Mouse (Mus musculus): ENCODE results near the gene Topbp1. TPM values are rescaled to one million over a fixed set of nuclear protein-coding genes. Genes with fewer than 3 reads are reported as not detected.

The Topbp1 gene
- polyA plus RNA-seq, 1 experiment: 20.4 TPM

DNA sequence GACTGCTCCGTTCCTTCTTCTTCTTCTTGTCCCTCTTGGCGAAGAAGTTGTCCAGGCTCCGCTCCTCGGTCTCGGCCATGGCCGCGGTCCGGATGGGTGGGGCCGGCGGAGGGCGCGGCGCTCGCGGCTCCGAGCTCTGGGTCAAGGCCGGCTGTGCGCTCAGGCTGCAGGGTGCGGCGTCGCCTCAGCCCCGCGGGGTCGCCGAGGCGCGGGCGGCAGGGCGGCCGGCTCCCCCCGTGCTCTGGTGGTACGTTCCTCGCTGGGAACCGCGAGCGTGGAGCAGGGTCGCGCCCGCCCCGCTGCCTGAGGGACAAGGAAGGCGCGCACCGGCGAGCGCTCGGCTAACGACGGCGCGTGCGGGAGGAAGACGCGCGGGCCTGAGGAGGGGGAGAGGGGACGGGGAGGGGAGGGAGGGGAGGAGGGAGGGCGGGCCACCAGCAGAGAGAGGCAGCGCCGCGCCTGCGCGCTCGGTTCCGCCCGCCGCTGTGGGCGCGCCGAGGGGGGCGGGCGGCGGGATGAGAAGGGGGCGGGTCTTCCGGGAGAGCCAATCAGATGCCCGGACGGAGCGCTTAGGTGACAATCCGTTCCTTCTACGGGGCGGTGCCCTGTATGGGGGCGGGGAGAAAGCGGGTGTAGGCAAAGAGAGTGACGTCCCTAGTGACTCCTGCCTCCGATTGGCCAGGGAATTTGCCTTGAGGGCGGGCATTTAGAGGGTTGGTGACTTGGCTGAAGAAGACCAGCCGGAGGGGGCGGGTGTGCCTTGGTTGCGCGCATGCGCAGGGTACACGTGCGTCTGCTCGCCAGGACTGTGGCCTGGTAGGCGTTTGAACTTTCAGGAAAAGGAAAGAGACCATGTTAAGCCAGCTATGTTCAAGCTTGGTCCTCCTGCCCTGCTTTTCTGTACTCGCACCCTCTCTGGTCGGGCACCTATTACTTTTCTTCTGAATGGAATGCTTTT, 60.6 kb downstream of the Topbp1 start, which contains the start of gene Cdv3:
Gene Cdv3, minus strand, starts transcription at position 551 of the 958 bp plus-strand sequence.
- Histone ChIP-seq H3K27ac (ENCODE audit: control insufficient read depth, insufficient read depth, low read depth, low read length) (peak within 1 kb of the TSS; percentile 88), H3K36me3 (ENCODE audit: control insufficient read depth, insufficient read depth, low read length) (no peaks in the 10 kb centered on the region; the same call in 1 of the 2 replicates), H3K4me3 (ENCODE audit: control insufficient read depth, low read depth, low read length) (peak within 1 kb of the TSS; percentile 90), H3K27me3 (ENCODE audit: control insufficient read depth, insufficient read depth, low read length) (no peaks in the 10 kb centered on the region), H3K4me1 (ENCODE audit: control insufficient read depth, insufficient read depth, low read length) (peaks cover 4% of the 10 kb centered on the region)
- TF ChIP-seq CTCF (IDR thresholded peaks at IDR 0.05; ENCODE audit: control insufficient read depth, insufficient read depth, insufficient replicate concordance, low read depth, low read length) (no peak), POLR2A (IDR thresholded peaks at IDR 0.05; ENCODE audit: control insufficient read depth, low read depth, low read length) (peak; percentile 85)

DNA sequence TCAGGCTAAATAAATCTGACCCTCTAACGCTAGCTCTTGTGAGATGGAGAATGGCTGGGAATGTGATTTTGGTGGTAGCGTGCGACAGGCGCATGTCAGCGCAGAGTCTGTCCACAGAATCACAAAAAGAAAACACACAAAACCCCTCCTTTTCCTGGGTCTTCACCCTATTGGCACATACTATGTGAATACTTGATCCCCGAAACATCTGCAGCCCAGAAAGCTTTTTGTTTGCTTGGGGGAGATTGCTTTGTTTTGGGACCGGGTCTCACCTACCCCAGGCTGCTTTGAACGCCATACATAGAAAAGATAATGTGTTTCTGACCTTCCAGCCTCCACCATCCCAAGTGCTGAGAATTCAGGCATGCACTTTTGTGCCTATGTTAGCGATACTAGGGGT, 61.3 kb downstream of the Topbp1 start:
- peaks cover 4% of the 10 kb centered on the region for H3K4me1 ChIP-seq (ENCODE audit: control insufficient read depth, insufficient read depth, low read length)
- peak overlapping the region; percentile 90 for H3K4me3 ChIP-seq (ENCODE audit: control insufficient read depth, low read depth, low read length)
- no peaks in the 10 kb centered on the region; the same call in 1 of the 2 replicates for H3K36me3 ChIP-seq (ENCODE audit: control insufficient read depth, insufficient read depth, low read length)
- H3K27me3 ChIP-seq (ENCODE audit: control insufficient read depth, insufficient read depth, low read length): no peaks in the 10 kb centered on the region
- peak overlapping the region; percentile 86 for H3K27ac ChIP-seq (ENCODE audit: control insufficient read depth, insufficient read depth, low read depth, low read length)
- no peak for TF ChIP-seq CTCF (IDR thresholded peaks at IDR 0.05; ENCODE audit: control insufficient read depth, insufficient read depth, insufficient replicate concordance, low read depth, low read length)

DNA sequence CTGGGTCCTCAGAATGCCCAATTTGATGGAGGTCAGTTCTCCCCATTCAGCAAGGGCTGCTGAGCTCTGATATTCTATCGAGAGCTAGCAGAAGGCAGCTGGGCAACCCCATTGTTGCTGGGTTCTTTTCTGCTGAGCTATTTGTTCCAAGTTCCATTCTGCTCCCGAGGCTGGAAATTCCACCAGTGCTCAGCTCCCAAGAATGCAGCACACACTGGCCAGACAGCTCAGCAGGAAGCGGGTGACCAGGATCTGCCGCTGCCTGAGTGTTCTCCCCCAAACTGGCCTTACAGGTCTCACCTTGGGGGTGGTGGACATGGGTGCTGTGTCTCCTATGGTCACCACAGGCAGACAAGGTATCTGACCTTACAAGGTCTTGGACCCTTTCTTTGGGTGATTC, 64.9 kb downstream of the Topbp1 start:
- TF ChIP-seq POLR2A (IDR thresholded peaks at IDR 0.05; ENCODE audit: control insufficient read depth, low read depth, low read length) (peak; percentile 55; the same call in 1 of the 2 replicates), CTCF (IDR thresholded peaks at IDR 0.05; ENCODE audit: control insufficient read depth, insufficient read depth, insufficient replicate concordance, low read depth, low read length) (no peak)
- H3K27ac ChIP-seq (ENCODE audit: control insufficient read depth, insufficient read depth, low read depth, low read length): no peak overlapping the region
- no peaks in the 10 kb centered on the region for H3K4me1 ChIP-seq (ENCODE audit: control insufficient read depth, insufficient read depth, low read length)

DNA sequence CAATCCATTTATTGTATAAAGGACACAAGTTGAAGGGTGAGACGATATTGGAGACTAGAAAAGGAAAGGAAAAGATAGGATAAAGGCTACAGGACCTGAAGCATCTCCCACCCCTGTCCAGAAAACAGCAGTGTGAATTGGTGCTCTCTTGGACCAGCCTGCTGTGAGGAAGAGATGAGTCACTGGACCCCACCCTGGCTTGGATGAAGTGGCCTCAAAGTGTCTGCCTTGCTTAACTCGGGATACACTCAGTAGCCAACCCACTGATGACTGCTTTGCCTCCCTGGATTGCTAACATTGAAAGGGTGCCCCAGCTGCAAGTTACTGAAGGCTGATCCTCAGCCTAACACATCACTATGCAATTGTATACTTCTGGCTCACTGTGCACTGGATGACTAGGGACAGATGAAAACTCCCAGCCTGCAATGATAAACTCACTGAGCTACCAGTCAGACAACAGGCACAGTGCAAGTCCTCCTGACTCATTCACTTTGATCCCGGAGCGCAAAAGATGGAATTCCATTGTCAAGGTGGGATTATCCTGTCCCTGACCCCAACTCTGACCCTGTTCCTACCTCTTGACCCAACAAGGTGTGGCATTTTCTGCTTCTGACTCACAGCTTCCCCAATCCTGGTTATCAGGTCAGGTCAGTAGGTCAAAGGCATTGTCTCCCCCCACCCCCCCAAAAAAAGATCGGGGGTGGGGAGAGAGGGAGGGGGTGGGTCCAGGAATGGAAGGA, 67.4 kb downstream of the Topbp1 start:
- Histone ChIP-seq H3K27me3 (ENCODE audit: control insufficient read depth, insufficient read depth, low read length) (no peaks in the 10 kb centered on the region), H3K4me3 (ENCODE audit: control insufficient read depth, low read depth, low read length) (peak overlapping the region; percentile 77), H3K36me3 (ENCODE audit: control insufficient read depth, insufficient read depth, low read length) (no peaks in the 10 kb centered on the region), H3K4me1 (ENCODE audit: control insufficient read depth, insufficient read depth, low read length) (no peaks in the 10 kb centered on the region), H3K27ac (ENCODE audit: control insufficient read depth, insufficient read depth, low read depth, low read length) (no peak overlapping the region)
- TF ChIP-seq POLR2A (IDR thresholded peaks at IDR 0.05; ENCODE audit: control insufficient read depth, low read depth, low read length): no peak
- TF ChIP-seq CTCF (IDR thresholded peaks at IDR 0.05; ENCODE audit: control insufficient read depth, insufficient read depth, insufficient replicate concordance, low read depth, low read length): no peak

More for the DNA sequence above, 64.9 kb downstream of the Topbp1 start:
- H3K27me3 ChIP-seq (ENCODE audit: control insufficient read depth, insufficient read depth, low read length): no peaks in the 10 kb centered on the region
- H3K4me3 ChIP-seq (ENCODE audit: control insufficient read depth, low read depth, low read length): peak overlapping the region; percentile 77
- H3K36me3 ChIP-seq (ENCODE audit: control insufficient read depth, insufficient read depth, low read length): no peaks in the 10 kb centered on the region

DNA sequence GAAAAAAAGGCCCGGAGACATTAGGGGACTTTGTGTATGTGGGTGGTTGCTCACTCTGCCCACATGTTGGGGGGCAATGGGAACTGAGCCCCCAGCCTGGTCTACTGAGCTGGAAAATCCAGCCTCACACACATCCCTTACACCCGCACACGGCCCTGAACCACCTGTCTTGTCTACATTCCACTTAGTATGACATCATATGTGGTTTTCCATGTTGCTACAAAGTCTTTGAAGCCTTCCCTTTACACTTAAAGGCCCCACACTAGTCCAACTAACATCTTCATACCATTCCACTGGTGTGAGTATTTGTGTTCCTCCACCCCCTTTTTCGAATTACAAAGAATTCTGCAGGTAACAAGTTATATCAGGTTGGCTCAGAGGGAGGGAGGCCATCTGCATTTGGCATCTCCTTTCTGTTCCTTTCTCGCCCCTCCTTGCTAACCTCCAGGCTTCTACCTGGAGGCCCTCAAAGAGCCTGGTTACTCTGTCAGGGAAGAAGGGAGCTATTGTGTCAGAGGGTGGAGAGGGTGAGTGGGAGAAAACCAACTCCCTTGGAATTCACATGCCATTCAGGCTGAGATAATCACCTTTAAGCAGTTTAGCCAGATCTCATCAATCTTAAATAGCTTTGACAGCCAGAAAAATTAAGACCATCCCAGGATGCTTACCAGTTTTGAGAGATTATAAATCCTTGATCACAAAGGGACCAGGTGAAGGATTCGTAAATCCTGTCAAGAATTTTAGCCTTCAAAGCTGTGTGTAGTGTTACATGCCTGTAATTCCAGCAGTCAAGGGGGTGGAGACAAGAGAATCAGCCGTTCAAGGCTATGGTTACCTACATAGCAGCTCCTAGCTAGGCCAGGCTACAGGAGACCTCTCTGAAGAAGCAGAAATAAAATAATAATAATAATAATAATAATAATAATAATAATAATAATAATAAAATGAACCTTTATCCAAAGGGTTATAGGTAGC, 71.6 kb downstream of the Topbp1 start:
- no peak overlapping the region for H3K27ac ChIP-seq (ENCODE audit: control insufficient read depth, insufficient read depth, low read depth, low read length)
- TF ChIP-seq POLR2A (IDR thresholded peaks at IDR 0.05; ENCODE audit: control insufficient read depth, low read depth, low read length) (no peak), CTCF (IDR thresholded peaks at IDR 0.05; ENCODE audit: control insufficient read depth, insufficient read depth, insufficient replicate concordance, low read depth, low read length) (no peak)
- H3K27me3 ChIP-seq (ENCODE audit: control insufficient read depth, insufficient read depth, low read length): no peaks in the 10 kb centered on the region
- H3K4me1 ChIP-seq (ENCODE audit: control insufficient read depth, insufficient read depth, low read length): no peaks in the 10 kb centered on the region
- no peak overlapping the region for H3K4me3 ChIP-seq (ENCODE audit: control insufficient read depth, low read depth, low read length)
- H3K36me3 ChIP-seq (ENCODE audit: control insufficient read depth, insufficient read depth, low read length): no peaks in the 10 kb centered on the region

DNA sequence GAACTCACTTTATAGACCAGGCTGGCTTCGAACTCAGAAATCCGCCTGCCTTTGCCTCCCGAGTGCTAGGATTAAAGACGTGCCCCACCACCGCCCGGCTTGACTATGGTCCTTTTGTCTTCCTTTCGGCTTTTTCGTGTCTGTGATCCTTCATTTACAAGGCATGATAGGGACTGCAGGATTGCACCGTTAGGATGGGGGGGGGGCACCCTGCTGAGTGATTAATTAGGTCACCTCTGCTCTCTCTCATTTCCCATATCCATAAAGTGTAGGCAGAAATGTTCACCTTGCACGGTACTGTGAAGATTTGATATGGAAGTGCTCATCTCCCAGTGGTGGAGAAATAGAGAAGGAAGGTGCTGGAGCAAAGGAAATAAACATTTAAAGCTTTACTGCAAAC, 73.7 kb downstream of the Topbp1 start:
- TF ChIP-seq CTCF (IDR thresholded peaks at IDR 0.05; ENCODE audit: control insufficient read depth, insufficient read depth, insufficient replicate concordance, low read depth, low read length) (no peak), POLR2A (IDR thresholded peaks at IDR 0.05; ENCODE audit: control insufficient read depth, low read depth, low read length) (no peak)
- H3K27ac ChIP-seq (ENCODE audit: control insufficient read depth, insufficient read depth, low read depth, low read length): no peak overlapping the region

More for the DNA sequence above, 73.7 kb downstream of the Topbp1 start:
- H3K27me3 ChIP-seq (ENCODE audit: control insufficient read depth, insufficient read depth, low read length): no peaks in the 10 kb centered on the region
- no peaks in the 10 kb centered on the region for H3K4me1 ChIP-seq (ENCODE audit: control insufficient read depth, insufficient read depth, low read length)
- H3K36me3 ChIP-seq (ENCODE audit: control insufficient read depth, insufficient read depth, low read length): no peaks in the 10 kb centered on the region
- no peak overlapping the region for H3K4me3 ChIP-seq (ENCODE audit: control insufficient read depth, low read depth, low read length)
